Mouse (Mus musculus) layer of hippocampus, adult 2 months (tissue): ENCODE data around the gene Nrtn. TPM values are rescaled to one million over a fixed set of nuclear protein-coding genes. Genes with fewer than 3 reads are reported as not detected.
A peak's percentile ranks its signal among the peaks of the same experiment; 100 is the strongest.

Experiments used
- DNase-seq, 2 experiments: peaks; one replicate each; pipeline ENCODE4 v3.0.0; 2022; ENCODE audit warnings: low spot score in 2 of 2
- H3K27ac ChIP-seq: fragments of 200-600 bp; 2 replicates; pipeline ENCODE4 v1.8.1; 2022
- H3K4me3 ChIP-seq: fragments of 200-600 bp; 2 replicates; pipeline ENCODE4 v1.8.1; 2022; ENCODE audit warnings: mild to moderate bottlenecking
- CTCF ChIP-seq: fragments of 200-600 bp; conservative IDR thresholded peaks from 2 replicates; pipeline ENCODE4 v1.8.1; 2022; ENCODE audit warnings: antibody characterized with exemption, mild to moderate bottlenecking, moderate library complexity
- total RNA-seq, 2 experiments: library from RNA; stranded (reverse); gene quantifications; 2 replicates each; pipeline ENCODE4 v1.2.3; 2021

Nrtn gene
- total RNA-seq, 2 experiments from 2014 or later, result 2.5 to 3.3 TPM

DNA sequence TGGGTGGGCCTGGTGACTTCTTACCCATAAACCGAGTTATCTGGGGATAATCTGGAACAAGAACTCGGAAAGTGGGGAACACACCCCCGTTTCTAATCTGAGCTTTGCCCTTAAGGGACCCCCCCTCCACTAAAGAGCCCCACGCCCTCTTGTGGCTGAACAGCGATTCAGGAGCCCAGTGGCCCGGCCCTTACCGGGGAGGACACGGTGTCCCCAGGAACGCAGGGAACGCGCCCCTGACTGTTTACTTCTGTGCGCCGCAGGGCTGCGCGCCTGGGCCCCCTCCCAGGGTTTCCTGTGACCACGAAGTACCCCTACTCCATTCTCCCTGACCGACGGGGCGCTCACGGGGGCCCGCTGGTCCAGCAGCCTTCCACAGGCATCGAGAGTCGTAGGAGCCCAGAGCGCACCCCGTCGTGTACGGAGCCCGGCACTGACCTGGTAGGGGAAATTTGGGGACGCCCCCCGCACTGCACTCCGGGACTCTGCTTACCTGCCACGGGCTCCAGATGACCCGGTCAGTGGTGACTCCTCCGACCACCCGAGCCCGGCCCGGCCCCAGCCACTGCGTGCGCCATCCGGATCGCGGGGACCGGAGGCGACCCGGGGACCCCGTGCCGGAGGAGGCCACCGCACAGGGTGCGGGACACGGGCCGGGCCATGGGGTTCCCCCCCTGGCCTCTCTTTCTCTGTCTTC, 479 bp downstream of the Nrtn start:
- no peak for DNase-seq
- no peak overlapping the region for H3K27ac ChIP-seq
- peak; percentile 64 for TF ChIP-seq CTCF
- peak overlapping the region; percentile 40 for H3K4me3 ChIP-seq

DNA sequence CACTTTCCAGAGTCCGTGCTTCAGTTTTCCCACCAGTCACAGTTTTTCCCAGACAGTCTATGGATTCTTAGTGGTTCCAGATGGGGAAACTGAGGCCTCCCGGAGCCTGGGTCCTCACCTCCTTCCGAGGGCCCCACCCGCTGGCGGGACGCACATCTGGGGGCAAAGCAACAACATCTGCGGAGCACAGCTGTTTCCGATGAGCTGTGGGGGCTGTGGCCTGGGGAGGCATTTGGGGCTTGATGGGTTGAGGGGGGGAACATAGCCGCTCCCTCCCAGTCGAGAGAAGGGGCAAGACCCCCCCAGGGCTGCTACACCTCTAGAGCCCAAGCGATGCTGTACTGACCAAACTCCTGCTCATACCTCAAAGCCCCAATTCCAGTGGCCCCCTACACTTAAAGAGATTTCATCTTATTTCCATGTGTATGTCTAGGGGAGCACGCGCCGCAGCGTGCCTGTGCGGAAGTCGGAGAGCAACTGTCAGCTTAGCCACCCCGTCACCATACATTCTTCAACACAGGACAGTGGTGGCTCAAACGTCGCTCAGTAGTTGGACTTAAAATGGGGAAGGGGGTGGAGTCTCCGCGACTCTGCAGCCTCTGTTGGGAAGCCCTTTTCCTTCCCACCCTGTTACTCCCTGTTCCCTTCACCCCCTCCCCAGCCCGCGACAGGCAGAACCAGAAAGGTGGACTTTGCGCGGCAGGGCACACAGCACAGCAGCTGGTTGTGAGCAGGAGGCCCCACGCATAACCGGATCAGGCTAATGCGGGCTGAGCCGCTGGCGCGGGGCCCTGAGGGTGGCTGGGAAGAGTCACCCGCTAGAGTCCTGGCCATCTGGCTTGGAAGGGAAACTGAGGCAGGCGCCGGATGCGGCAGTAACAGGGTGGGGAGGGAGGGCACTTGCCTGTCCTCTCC, 2.8 kb downstream of the Nrtn start:
- TF ChIP-seq CTCF, result no peak
- no peak for DNase-seq
- Histone ChIP-seq H3K4me3 (no peak overlapping the region), H3K27ac (no peak overlapping the region)

DNA sequence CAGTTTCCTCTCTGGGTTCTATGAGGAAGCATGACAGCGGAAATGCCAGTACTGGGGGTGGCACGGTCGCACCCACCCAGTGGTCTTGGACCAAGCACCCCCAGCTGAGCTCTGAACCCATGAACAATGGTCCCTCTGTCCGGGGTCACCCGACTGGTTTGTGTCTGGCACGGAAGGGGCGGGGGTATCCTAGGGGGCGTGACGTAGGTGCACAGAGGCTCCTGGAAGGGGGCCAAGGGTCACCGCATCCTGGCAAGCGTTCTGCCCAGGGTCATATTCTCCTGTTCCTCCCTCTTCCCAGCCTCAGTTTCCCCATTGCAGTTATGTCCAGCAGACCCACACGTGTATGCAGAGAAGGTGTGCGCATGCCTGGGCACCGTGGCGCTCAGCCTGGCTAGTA, 3.9 kb downstream of the Nrtn start:
- no peak for TF ChIP-seq CTCF
- H3K27ac ChIP-seq, result no peak overlapping the region
- DNase-seq, result no peak
- no peak overlapping the region for H3K4me3 ChIP-seq

DNA sequence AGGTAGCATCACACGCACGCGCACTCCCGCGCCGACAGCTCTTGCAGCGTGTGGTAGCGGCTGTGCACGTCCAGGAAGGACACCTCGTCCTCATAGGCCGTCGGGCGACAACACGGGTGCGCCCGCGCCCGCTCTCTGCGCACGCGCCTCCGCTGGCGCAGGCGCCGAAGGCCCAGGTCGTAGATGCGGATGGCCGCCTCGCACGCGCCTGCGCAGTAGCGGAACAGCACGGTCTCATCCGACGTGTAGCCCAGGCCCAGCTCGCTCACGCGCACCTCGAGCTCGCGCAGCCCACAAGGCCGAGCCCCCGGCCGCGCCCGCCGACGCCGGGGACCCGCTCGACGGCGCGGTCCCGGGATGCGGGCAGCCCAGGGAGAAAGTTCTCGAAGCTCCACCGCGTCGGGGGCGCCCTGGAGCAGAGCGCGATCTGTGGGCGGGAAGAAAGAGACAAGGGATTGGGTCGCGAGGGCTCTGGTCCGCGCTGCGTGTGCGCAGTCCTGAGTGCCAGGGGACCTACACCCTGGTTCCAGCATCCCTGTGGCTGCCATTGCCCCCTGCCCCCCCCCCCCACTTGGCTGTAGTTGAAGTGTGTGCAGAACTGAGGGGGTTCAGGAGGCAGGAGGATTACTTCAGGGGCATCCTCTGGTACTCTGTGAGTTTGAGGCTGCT, 5.8 kb downstream of the Nrtn start:
- H3K27ac ChIP-seq, result no peak overlapping the region
- H3K4me3 ChIP-seq, result no peak overlapping the region
- no peak for TF ChIP-seq CTCF
- DNase-seq, result no peak

DNA sequence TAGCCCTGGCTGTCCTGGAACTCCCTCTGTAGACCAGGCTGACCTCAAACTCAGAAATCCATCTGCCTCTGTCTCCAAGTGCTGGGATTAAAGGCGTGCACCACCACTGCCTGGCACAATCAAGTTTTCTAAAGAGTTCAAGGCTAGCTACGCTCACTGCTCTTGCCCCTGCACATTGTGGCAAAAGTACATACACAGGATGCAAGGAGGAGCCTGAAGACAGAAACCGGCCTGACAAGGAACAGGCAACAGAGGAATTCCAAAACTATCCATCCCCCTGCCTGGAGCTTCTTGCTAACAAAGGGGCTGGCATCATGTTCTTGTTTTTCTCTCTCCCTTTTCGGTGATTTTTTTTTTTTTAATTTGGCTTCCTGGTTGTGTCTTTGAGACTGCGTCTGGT, 13.2 kb downstream of the Nrtn start:
- TF ChIP-seq CTCF, result no peak
- no peak for DNase-seq
- Histone ChIP-seq H3K4me3 (no peak overlapping the region), H3K27ac (no peak overlapping the region)

DNA sequence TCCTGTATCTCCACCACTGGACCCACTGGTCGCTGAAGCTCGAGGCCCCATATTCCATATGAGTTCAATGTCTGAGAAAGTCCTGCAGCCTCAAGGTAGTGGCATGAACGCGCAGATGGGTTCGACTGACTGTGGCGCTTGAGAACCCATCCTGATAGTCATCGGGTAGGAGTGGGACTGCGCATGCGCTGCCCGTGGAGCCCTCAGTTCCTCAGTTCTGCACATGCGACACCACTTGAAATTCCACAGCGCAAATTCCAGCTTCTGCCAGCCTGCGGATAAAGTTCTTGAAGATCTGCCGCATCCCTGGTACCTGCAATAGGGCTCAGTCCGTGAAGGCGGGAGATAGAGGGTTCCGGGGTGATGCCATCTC, 16.6 kb downstream of the Nrtn start:
- DNase-seq, result no peak
- no peak for TF ChIP-seq CTCF
- H3K4me3 ChIP-seq, result no peak overlapping the region
- H3K27ac ChIP-seq, result no peak overlapping the region

DNA sequence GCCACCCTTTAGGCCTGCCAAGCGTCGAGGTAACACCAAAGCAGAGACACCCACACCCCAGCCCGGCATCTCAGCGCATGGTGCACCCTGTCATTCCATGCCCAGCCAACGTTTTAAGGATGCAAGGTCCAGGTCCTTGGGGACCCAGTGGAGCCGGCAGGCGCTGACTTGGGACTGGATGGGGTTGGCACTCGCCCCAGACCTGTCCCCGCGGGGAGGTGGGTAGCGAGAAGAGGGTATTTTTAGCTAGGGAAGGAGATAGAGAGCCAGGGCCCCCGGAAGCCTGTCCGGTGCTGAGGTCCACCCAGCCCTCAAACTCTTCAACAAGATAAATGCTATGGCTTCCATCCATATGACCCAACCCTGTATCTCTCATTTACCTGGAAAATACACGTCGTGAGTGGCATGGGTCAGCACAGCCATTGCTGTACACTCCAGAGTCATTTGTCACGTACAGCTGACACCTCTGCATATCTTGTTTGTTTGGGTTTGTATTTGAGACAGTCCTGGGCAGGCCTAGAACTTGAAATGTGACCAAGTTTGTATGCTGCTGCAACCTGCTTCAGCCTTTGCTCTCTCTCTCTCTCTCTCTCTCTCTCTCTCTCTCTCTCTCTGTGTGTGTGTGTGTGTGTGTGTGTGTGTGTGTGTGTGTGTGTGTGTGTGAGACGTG, 17.1 kb downstream of the Nrtn start:
- TF ChIP-seq CTCF, result no peak
- no peak overlapping the region for H3K27ac ChIP-seq
- DNase-seq, result no peak
- no peak overlapping the region for H3K4me3 ChIP-seq

DNA sequence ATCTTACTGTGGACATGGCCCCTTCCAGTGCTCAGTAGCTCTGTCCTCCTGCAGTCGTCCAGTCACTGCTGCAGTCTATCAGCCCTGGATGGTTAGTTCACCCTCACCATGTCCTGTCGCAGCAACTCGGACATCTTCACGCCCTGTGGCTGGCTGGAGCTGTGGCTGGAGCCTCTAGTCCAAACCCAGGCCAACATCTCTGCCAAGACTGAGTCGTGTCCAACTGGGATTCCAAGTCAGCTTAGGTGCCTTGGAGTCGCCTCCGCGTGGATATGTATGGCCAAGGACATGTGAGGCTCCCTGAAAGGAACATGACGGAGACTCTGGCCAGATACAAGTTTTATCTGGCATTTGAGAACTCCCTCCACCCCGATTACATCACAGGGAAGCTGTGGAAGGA, 19.1 kb downstream of the Nrtn start:
- H3K27ac ChIP-seq, result no peak overlapping the region
- TF ChIP-seq CTCF, result no peak
- no peak for DNase-seq
- H3K4me3 ChIP-seq, result no peak overlapping the region

DNA sequence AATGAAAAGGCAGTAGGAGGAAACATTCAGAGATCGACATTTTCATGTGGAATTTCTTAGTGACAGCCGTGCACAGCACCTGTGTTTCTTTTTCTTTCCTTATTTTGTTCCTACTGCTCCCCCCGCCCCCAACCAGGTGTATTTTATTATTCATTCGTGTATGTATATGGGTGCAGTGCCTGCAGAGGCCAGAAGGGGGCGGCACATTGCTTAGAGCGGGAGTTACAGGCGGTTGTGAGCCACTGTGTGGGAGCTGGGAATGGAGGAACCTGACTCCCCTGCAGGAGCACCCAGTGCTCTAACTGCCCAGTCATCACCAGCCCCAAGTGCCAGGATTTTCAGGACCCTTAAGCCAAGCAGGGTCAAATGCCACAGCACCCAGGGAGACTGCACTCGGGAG, 20.8 kb downstream of the Nrtn start:
- Histone ChIP-seq H3K4me3 (no peak overlapping the region), H3K27ac (no peak overlapping the region)
- peak; percentile 57 for TF ChIP-seq CTCF
- no peak for DNase-seq

DNA sequence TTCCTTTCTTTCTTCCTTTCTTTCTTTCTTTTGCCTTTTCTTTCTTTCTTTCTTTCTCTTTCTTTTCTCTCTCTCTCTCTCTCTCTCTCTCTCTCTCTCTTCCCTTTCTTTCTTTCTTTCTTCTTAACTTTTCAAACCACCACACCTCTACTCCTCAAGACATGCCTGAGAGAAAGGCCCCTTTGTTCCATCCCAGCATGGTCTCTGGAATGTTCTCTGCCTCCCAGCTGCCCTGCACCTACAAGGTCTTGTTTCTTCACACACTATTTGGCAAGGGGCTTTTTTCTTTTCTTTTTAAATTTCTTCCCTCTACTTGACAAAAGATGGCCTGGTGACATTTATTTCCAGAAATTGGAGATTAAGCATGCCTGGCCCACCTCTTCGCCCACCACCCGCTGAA, 27.7 kb downstream of the Nrtn start:
- Histone ChIP-seq H3K4me3 (no peak overlapping the region), H3K27ac (no peak overlapping the region)
- no peak for TF ChIP-seq CTCF
- no peak for DNase-seq

DNA sequence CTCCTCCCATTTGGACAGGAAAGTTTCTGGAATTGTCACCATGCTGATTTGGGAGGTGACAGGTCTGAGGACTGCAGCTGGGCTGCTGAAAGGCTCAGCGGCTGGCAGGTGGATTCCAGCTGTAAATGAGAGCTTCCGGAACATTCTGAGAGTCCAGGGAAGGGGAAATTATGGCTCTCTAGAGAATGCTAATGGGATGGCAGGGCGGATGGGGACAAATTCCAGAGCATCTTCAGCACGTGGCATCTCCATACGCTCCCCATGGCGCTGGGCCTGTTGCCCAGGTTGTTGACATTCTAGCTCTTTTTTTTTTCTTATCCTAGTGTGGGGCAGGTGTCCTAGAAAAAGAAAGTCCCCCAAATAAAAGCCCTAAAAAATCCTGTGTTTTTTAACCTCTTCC, 28.2 kb downstream of the Nrtn start:
- no peak for TF ChIP-seq CTCF
- Histone ChIP-seq H3K27ac (no peak overlapping the region), H3K4me3 (no peak overlapping the region)
- DNase-seq, result no peak

DNA sequence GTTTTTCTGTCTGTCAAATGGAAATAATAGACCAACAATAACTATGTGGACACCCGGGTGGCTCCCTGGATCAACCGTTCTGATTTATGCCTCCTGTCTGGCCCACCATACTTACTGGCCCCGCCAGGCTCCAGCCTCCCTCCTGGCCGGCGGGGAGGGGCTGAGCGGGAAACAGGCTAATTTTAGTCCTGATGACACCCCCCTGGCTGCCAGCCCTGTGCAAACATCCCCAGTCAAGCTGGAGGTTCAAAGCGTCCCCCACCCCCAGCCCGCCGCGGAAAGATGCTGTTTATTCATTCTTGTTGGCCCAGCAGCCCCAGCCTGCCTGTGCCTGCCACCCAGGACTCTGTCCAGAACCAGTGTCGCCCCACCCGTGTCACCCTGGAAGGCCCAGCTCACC, 29.2 kb downstream of the Nrtn start:
- H3K27ac ChIP-seq, result peak overlapping the region; percentile 33; the same call in 1 of the 2 replicates
- no peak for TF ChIP-seq CTCF
- H3K4me3 ChIP-seq, result no peak overlapping the region
- DNase-seq, result peak in 1 of 2 experiments; percentile 35

DNA sequence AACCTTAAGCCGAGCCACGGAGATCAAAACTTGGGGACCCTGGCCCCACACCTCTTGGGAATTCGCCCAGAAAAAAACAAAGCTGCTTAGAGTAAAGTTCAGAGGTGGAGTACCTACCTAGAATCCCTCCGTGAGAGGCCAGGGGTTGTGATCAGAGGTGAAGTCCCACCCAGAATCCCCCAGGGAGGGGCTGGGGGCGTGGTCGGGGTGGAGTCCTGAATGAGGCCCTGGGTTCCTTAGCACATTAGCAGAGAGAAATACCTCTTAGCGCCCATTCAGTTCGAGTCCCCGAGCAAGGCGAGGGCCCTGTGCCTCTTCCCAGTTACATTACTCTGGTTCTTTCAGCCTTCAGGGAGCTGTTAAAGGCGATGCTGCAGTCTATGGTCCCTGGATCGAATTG, 29.7 kb downstream of the Nrtn start:
- H3K27ac ChIP-seq, result peak overlapping the region; percentile 33; the same call in 1 of the 2 replicates
- no peak for DNase-seq
- TF ChIP-seq CTCF, result no peak
- H3K4me3 ChIP-seq, result no peak overlapping the region
